ENCODE assay signal across 7 mouse cellular contexts in genomic region chr2:106973959-106974639, GRCm38 (mm10). TPM values are rescaled to one million over a fixed set of nuclear protein-coding genes. Genes with fewer than 3 reads are reported as not detected.
DNase-seq lines count a peak whose midpoint lies in the region; ATAC-seq and TF ChIP-seq lines count a peak whose summit lies in the region.

Gene Arl14ep (minus strand): TSS chr2:106974424.

- peak; percentile 98 for ATAC-seq in intestine, postnatal 0 days
- peak; percentile 97 for ATAC-seq in midbrain, embryonic 12.5 days (ENCODE audit: low FRiP score, low read depth)

- intact Hi-C loops in left cerebral cortex, postnatal 4 days (cut with DNase I): no loop called here

- peak within 1 kb of the TSS; percentile 65 for H3K4me2 ChIP-seq in intestine, postnatal 0 days (replicated peaks; ENCODE audit: low read depth)
- H3K4me2 ChIP-seq in midbrain, embryonic 12.5 days (replicated peaks): peak within 1 kb of the TSS; percentile 58

- peak within 1 kb of the TSS; percentile 73 for H3K4me3 ChIP-seq in embryonic facial prominence, embryonic 10.5 days
- peak within 1 kb of the TSS; percentile 74 for H3K4me3 ChIP-seq in intestine, postnatal 0 days (ENCODE audit: low read depth, low read length)
- peak within 1 kb of the TSS; percentile 83 for H3K4me3 ChIP-seq in midbrain, embryonic 12.5 days
- H3K4me3 ChIP-seq in small intestine, adult 2 months (ENCODE audit: low read depth, low read length): peak within 1 kb of the TSS; percentile 100

- peak within 1 kb of the TSS; percentile 80 for H3K9ac ChIP-seq in intestine, postnatal 0 days (ENCODE audit: low read depth, low read length)
- peak within 1 kb of the TSS; percentile 92 for H3K9ac ChIP-seq in midbrain, embryonic 12.5 days (replicated peaks)

- H3K4me1 ChIP-seq in embryonic facial prominence, embryonic 10.5 days: peaks cover 13% of the 10 kb centered on the region
- no peaks in the 10 kb centered on the region for H3K4me1 ChIP-seq in intestine, postnatal 0 days (replicated peaks; ENCODE audit: control insufficient read depth, insufficient read depth, low read length)
- peaks cover 13% of the 10 kb centered on the region for H3K4me1 ChIP-seq in midbrain, embryonic 12.5 days
- H3K4me1 ChIP-seq in small intestine, adult 2 months (ENCODE audit: control insufficient read depth, insufficient read depth, insufficient read length, low read length): no peaks in the 10 kb centered on the region; the same call in 1 of the 2 replicates

- peak within 1 kb of the TSS; percentile 95 for H3K27ac ChIP-seq in embryonic facial prominence, embryonic 10.5 days (replicated peaks)
- no peak within 1 kb of the TSS for H3K27ac ChIP-seq in intestine, postnatal 0 days (ENCODE audit: low read depth, low read length)
- peak within 1 kb of the TSS; percentile 63; the same call in 1 of the 2 replicates for H3K27ac ChIP-seq in midbrain, embryonic 12.5 days (replicated peaks)
- H3K27ac ChIP-seq in small intestine, adult 2 months (ENCODE audit: insufficient read depth, low read depth, low read length): no peak within 1 kb of the TSS

- DNase-seq in adrenal gland, postnatal 10 days: peak; percentile 92
- DNase-seq in embryonic facial prominence, embryonic 10.5 days (ENCODE audit: low spot score): peak; percentile 92
- DNase-seq in gonadal fat pad, adult 2 months (ENCODE audit: low read depth): peak; percentile 36
- DNase-seq in left cerebral cortex, postnatal 4 days: peak; percentile 85

- WGBS in embryonic facial prominence, embryonic 10.5 days: under 1% methylated on average over 36 of the region's 36 CpGs
- 1% methylated on average over 36 of the region's 36 CpGs for WGBS in intestine, postnatal 0 days
- under 1% methylated on average over 36 of the region's 36 CpGs for WGBS in midbrain, embryonic 12.5 days
- WGBS in small intestine, adult 2 months: under 1% methylated on average over 36 of the region's 36 CpGs

- H3K27me3 ChIP-seq in embryonic facial prominence, embryonic 10.5 days (replicated peaks; ENCODE audit: low read depth, poor library complexity, severe bottlenecking): no peaks in the 10 kb centered on the region
- no peaks in the 10 kb centered on the region for H3K27me3 ChIP-seq in intestine, postnatal 0 days (replicated peaks; ENCODE audit: control insufficient read depth, insufficient read depth, low read length)
- H3K27me3 ChIP-seq in midbrain, embryonic 12.5 days: no peaks in the 10 kb centered on the region
- H3K27me3 ChIP-seq in small intestine, adult 2 months (ENCODE audit: control insufficient read depth, insufficient read depth, low read length): no peaks in the 10 kb centered on the region

- no peak for TF ChIP-seq CTCF in intestine, postnatal 0 days (IDR thresholded peaks at IDR 0.05; ENCODE audit: low read depth)
- TF ChIP-seq CTCF in small intestine, adult 2 months (IDR thresholded peaks at IDR 0.05; ENCODE audit: extremely low read depth, insufficient read length, insufficient replicate concordance, low read depth, low read length): no peak

- peak; percentile 37; the same call in 1 of the 2 replicates for TF ChIP-seq POLR2A in small intestine, adult 2 months (IDR thresholded peaks at IDR 0.05; ENCODE audit: low read depth, low read length)

- peaks cover 12% of the 10 kb centered on the region for H3K36me3 ChIP-seq in embryonic facial prominence, embryonic 10.5 days (replicated peaks)
- H3K36me3 ChIP-seq in intestine, postnatal 0 days (ENCODE audit: control insufficient read depth, insufficient read depth): 0 out of 2 replicates have a peak, but pooled peaks cover 1% of the 10 kb centered on the region
- H3K36me3 ChIP-seq in midbrain, embryonic 12.5 days: no peaks in the 10 kb centered on the region
- H3K36me3 ChIP-seq in small intestine, adult 2 months (ENCODE audit: control insufficient read depth, insufficient read depth, low read length): 0 out of 2 replicates have a peak, but pooled peaks cover 1% of the 10 kb centered on the region

- H3K9me3 ChIP-seq in embryonic facial prominence, embryonic 10.5 days: no peaks in the 10 kb centered on the region
- no peaks in the 10 kb centered on the region for H3K9me3 ChIP-seq in intestine, postnatal 0 days (ENCODE audit: control insufficient read depth)
- no peaks in the 10 kb centered on the region for H3K9me3 ChIP-seq in midbrain, embryonic 12.5 days

RNA-seq across cellular contexts. Expression of gene Arl14ep, which starts in this region (rescaled TPM):
- 10 to 100 TPM; 26.8 to 32.7 TPM for total RNA-seq in adrenal gland, postnatal 10 days (2021)
- 53.7 and 57.8 TPM in 2 replicates for polyA plus RNA-seq in embryonic facial prominence, embryonic 10.5 days (2016; fragmentation: Nextera tagmentation; extraction: Ambion mirVana)
- 8.1 and 8.9 TPM in 2 replicates for polyA plus RNA-seq in gonadal fat pad, adult 2 months (2012; rRNA removed)
- polyA plus RNA-seq in intestine, postnatal 0 days (2015; fragmentation: Nextera tagmentation; extraction: Ambion mirVana): 10.8 and 10.9 TPM in 2 replicates
- total RNA-seq in left cerebral cortex, postnatal 4 days (2021): 10 to 100 TPM; 32.3 to 33.0 TPM
- polyA plus RNA-seq in midbrain, embryonic 12.5 days (2016; fragmentation: Nextera tagmentation; extraction: Ambion mirVana): 56.5 and 60.1 TPM in 2 replicates
- polyA plus RNA-seq in small intestine, adult 2 months (2012; rRNA removed): 0.56 and 0.57 TPM in 2 replicates

Comparison
In these comparisons a context has a peak if more than half of its experiments do, and no peak if none do; other contexts are left out.
1. DNase-seq: peak in every context shown above with its lines; median percentile 92 in adrenal gland, postnatal 10 days; 92 in embryonic facial prominence, embryonic 10.5 days; 85 in left cerebral cortex, postnatal 4 days; 36 in gonadal fat pad, adult 2 months.
2. H3K27ac ChIP-seq: peak in embryonic facial prominence, embryonic 10.5 days (single experiment) and midbrain, embryonic 12.5 days (single experiment); none in intestine, postnatal 0 days (single experiment) and small intestine, adult 2 months (single experiment).
3. Peak in every context shown above with its lines, with median percentiles within 50 percentile points of each other: H3K4me3 ChIP-seq.